Mouse (Mus musculus): ENCODE measurements around the gene Flcn. TPM values are rescaled to one million over a fixed set of nuclear protein-coding genes. Genes with fewer than 3 reads are reported as not detected.

The Flcn gene
- total and polyA plus RNA-seq, 3 experiments = 36.9 to 52.0 (median 47.0) TPM

- WGBS = 2% methylated on average over 15 of the region's 15 CpGs
- Histone ChIP-seq H3K27me3 (ENCODE audit: control insufficient read depth, insufficient read depth, low read length) (no peaks in the 10 kb centered on the region), H3K4me3 (peak overlapping the region; percentile 87), H3K4me1 (ENCODE audit: control insufficient read depth, insufficient read depth, low read length) (peaks cover 12% of the 10 kb centered on the region), H3K9ac (ENCODE audit: low read depth, low read length) (peak overlapping the region; percentile 99), H3K36me3 (ENCODE audit: control insufficient read depth, insufficient read depth, low read length) (peaks cover 12% of the 10 kb centered on the region), H3K79me2 (replicated peaks; ENCODE audit: control insufficient read depth, insufficient read depth, low read length) (peaks cover 8% of the 10 kb centered on the region), H3K27ac (peak overlapping the region; percentile 100)
- peak in 1 of 2 experiments; percentile 71 for DNase-seq
- TF ChIP-seq POLR2A (IDR thresholded peaks at IDR 0.05; ENCODE audit: insufficient read depth, low read depth, low read length) = no peak
- TF ChIP-seq EP300 (IDR thresholded peaks at IDR 0.05; ENCODE audit: insufficient read depth, low read depth, low read length) = no peak
- TF ChIP-seq CTCF (IDR thresholded peaks at IDR 0.05) = no peak
- intact Hi-C loops (cut with DNase I) = no loop called here
Measured at GRCm38 (mm10) chr11:59809071-59809669, 646 bp downstream of the Flcn start.

GRCm38 (mm10) chr11:59808170-59808960, 1.5 kb downstream of the Flcn start:
- peaks cover 12% of the 10 kb centered on the region for H3K4me1 ChIP-seq (ENCODE audit: control insufficient read depth, insufficient read depth, low read length)
- H3K36me3 ChIP-seq (ENCODE audit: control insufficient read depth, insufficient read depth, low read length) = peaks cover 12% of the 10 kb centered on the region
- no peak for DNase-seq
- WGBS = 43% methylated on average over 14 of the region's 14 CpGs
- peaks cover 8% of the 10 kb centered on the region for H3K79me2 ChIP-seq (replicated peaks; ENCODE audit: control insufficient read depth, insufficient read depth, low read length)
- peak overlapping the region; percentile 100 for H3K27ac ChIP-seq
- intact Hi-C loops (cut with DNase I) = no loop called here
- peak overlapping the region; percentile 99 for H3K9ac ChIP-seq (ENCODE audit: low read depth, low read length)
- H3K27me3 ChIP-seq (ENCODE audit: control insufficient read depth, insufficient read depth, low read length) = no peaks in the 10 kb centered on the region
- TF ChIP-seq POLR2A (IDR thresholded peaks at IDR 0.05; ENCODE audit: insufficient read depth, low read depth, low read length) (no peak), CTCF (IDR thresholded peaks at IDR 0.05) (no peak; the same call in 1 of the 2 replicates), EP300 (IDR thresholded peaks at IDR 0.05; ENCODE audit: insufficient read depth, low read depth, low read length) (no peak)
- peak overlapping the region; percentile 87 for H3K4me3 ChIP-seq

DNA sequence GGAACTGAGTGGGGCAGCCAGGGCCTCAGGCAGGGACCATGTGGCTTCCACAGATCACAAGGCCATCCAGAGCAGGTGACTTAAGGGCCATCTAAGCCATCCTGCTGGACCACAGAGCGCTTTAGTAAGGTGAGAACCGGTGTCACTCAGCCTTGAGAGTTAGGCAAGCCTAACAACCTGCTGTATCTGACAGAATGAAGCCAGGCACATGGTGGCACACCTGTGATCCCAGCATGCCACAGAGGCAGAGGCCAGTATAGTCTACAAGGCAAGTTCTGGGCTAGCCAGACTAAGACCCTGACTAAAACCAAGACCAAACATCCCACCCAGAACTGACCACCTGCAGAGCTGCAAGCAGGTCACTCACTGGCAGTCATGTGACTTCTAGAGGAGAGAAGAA, 4.2 kb downstream of the Flcn start:
- no peak overlapping the region for H3K27ac ChIP-seq
- TF ChIP-seq EP300 (IDR thresholded peaks at IDR 0.05; ENCODE audit: insufficient read depth, low read depth, low read length) = no peak
- no peak for TF ChIP-seq POLR2A (IDR thresholded peaks at IDR 0.05; ENCODE audit: insufficient read depth, low read depth, low read length)
- no peak for TF ChIP-seq CTCF (IDR thresholded peaks at IDR 0.05)
- no peaks in the 10 kb centered on the region for H3K27me3 ChIP-seq (ENCODE audit: control insufficient read depth, insufficient read depth, low read length)
- DNase-seq = no peak
- no peak overlapping the region for H3K9ac ChIP-seq (ENCODE audit: low read depth, low read length)
- no peak overlapping the region for H3K4me3 ChIP-seq
- WGBS = 93% methylated on average over 2 of the region's 2 CpGs
- H3K4me1 ChIP-seq (ENCODE audit: control insufficient read depth, insufficient read depth, low read length) = peaks cover 10% of the 10 kb centered on the region
- H3K36me3 ChIP-seq (ENCODE audit: control insufficient read depth, insufficient read depth, low read length) = peaks cover 12% of the 10 kb centered on the region
- intact Hi-C loops (cut with DNase I) = no loop called here
- peaks cover 8% of the 10 kb centered on the region for H3K79me2 ChIP-seq (replicated peaks; ENCODE audit: control insufficient read depth, insufficient read depth, low read length)

GRCm38 (mm10) chr11:59805256-59805655, 4.6 kb downstream of the Flcn start:
- no peak for TF ChIP-seq POLR2A (IDR thresholded peaks at IDR 0.05; ENCODE audit: insufficient read depth, low read depth, low read length)
- no peak for TF ChIP-seq EP300 (IDR thresholded peaks at IDR 0.05; ENCODE audit: insufficient read depth, low read depth, low read length)
- no peak for TF ChIP-seq CTCF (IDR thresholded peaks at IDR 0.05)
- Histone ChIP-seq H3K4me3 (no peak overlapping the region), H3K79me2 (replicated peaks; ENCODE audit: control insufficient read depth, insufficient read depth, low read length) (peaks cover 8% of the 10 kb centered on the region), H3K27me3 (ENCODE audit: control insufficient read depth, insufficient read depth, low read length) (no peaks in the 10 kb centered on the region), H3K4me1 (ENCODE audit: control insufficient read depth, insufficient read depth, low read length) (peaks cover 10% of the 10 kb centered on the region), H3K36me3 (ENCODE audit: control insufficient read depth, insufficient read depth, low read length) (peaks cover 12% of the 10 kb centered on the region), H3K9ac (ENCODE audit: low read depth, low read length) (no peak overlapping the region), H3K27ac (no peak overlapping the region)
- intact Hi-C loops (cut with DNase I) = no loop called here
- DNase-seq = no peak
- WGBS = 100% methylated on average over 1 of the region's 1 CpGs

GRCm38 (mm10) chr11:59804409-59805110, 5.3 kb downstream of the Flcn start:
- Histone ChIP-seq H3K36me3 (ENCODE audit: control insufficient read depth, insufficient read depth, low read length) (peaks cover 12% of the 10 kb centered on the region), H3K9ac (ENCODE audit: low read depth, low read length) (no peak overlapping the region), H3K4me3 (no peak overlapping the region), H3K79me2 (replicated peaks; ENCODE audit: control insufficient read depth, insufficient read depth, low read length) (peaks cover 8% of the 10 kb centered on the region), H3K27me3 (ENCODE audit: control insufficient read depth, insufficient read depth, low read length) (no peaks in the 10 kb centered on the region), H3K4me1 (ENCODE audit: control insufficient read depth, insufficient read depth, low read length) (peaks cover 10% of the 10 kb centered on the region), H3K27ac (no peak overlapping the region)
- WGBS = 88% methylated on average over 22 of the region's 22 CpGs
- DNase-seq = peak in 1 of 2 experiments; percentile 44
- no peak for TF ChIP-seq POLR2A (IDR thresholded peaks at IDR 0.05; ENCODE audit: insufficient read depth, low read depth, low read length)
- TF ChIP-seq EP300 (IDR thresholded peaks at IDR 0.05; ENCODE audit: insufficient read depth, low read depth, low read length) = no peak
- peak; percentile 38 for TF ChIP-seq CTCF (IDR thresholded peaks at IDR 0.05)
- intact Hi-C loops (cut with DNase I) = no loop called here

Data from heart, adult 2 months (tissue).